Mouse (Mus musculus) embryonic facial prominence, embryonic 13.5 days (tissue): ENCODE measurements around the gene Larp7. TPM values are rescaled to one million over a fixed set of nuclear protein-coding genes. Genes with fewer than 3 reads are reported as not detected.

ENCODE experiments used
- ATAC-seq: fragments of 200-750 bp; cut with Nextera tagmentation; 2 replicates; pipeline ENCODE4 v1.8.0; 2017; ENCODE audit warnings: low read depth; ENCODE audit not compliant: insufficient number of reproducible peaks, insufficient read depth, low FRiP score, low TSS enrichment
- H3K27ac ChIP-seq: fragments of 300-500 bp; sonication (generic); 2 replicates; pipeline ENCODE4 v1.5.1; 2015; ENCODE audit warnings: moderate library complexity, mild to moderate bottlenecking, inconsistent platforms
- H3K27me3 ChIP-seq: fragments of 300-500 bp; sonication (generic); 2 replicates; pipeline ENCODE4 v1.6.1; 2015; ENCODE audit warnings: mild to moderate bottlenecking, inconsistent platforms
- H3K36me3 ChIP-seq: fragments of 300-500 bp; sonication (generic); 2 replicates; pipeline ENCODE4 v1.6.1; 2015; ENCODE audit warnings: mild to moderate bottlenecking, inconsistent platforms
- H3K4me1 ChIP-seq: fragments of 300-500 bp; sonication (generic); 2 replicates; pipeline ENCODE4 v1.6.1; 2015; ENCODE audit warnings: inconsistent platforms
- H3K4me2 ChIP-seq: fragments of 300-500 bp; sonication (generic); 2 replicates; pipeline ENCODE4 v1.6.1; 2015; ENCODE audit warnings: moderate library complexity, mild to moderate bottlenecking, inconsistent platforms
- H3K4me3 ChIP-seq: fragments of 300-500 bp; sonication (generic); 2 replicates; pipeline ENCODE4 v1.5.1; 2015; ENCODE audit warnings: mild to moderate bottlenecking, inconsistent platforms
- H3K9ac ChIP-seq: fragments of 300-500 bp; sonication (generic); 2 replicates; pipeline ENCODE4 v1.6.1; 2015; ENCODE audit warnings: mild to moderate bottlenecking, inconsistent platforms
- H3K9me3 ChIP-seq: fragments of 300-500 bp; sonication (generic); 2 replicates; pipeline ENCODE4 v1.6.1; 2016; ENCODE audit warnings: inconsistent platforms
- WGBS: fragments of 180-500 bp; shearing (Covaris S2); methylation state at CpG from one replicate; pipeline ENCODE4 v1.1.7; 2015; ENCODE audit warnings: mixed read lengths; 5-methylcytosine and 5-hydroxymethylcytosine counted together
- polyA plus RNA-seq: library from polyadenylated mRNA; unstranded; fragments of >200 nt; fragmentation: Nextera tagmentation; extraction: Ambion mirVana; gene quantifications from 2 replicates; pipeline ENCODE4 v1.2.1, GENCODE M21; 2015

Gene Larp7
- polyA plus RNA-seq, 1 experiment from 2014 or later: 69.1 TPM

- H3K9me3 ChIP-seq: no peaks in the 10 kb centered on the region
- H3K4me1 ChIP-seq: no peaks in the 10 kb centered on the region
- H3K36me3 ChIP-seq: peaks cover 46% of the 10 kb centered on the region
- H3K4me3 ChIP-seq: no peak overlapping the region
- 64% methylated on average over 6 of the region's 6 CpGs for WGBS
- no peak overlapping the region for H3K4me2 ChIP-seq
- no peak overlapping the region for H3K27ac ChIP-seq
- ATAC-seq: no peak
- no peak overlapping the region for H3K9ac ChIP-seq
- no peaks in the 10 kb centered on the region for H3K27me3 ChIP-seq
Observed at GRCm38 (mm10) chr3:127539193-127539592, 14.0 kb downstream of the Larp7 start.

GRCm38 (mm10) chr3:127530293-127530692 lies 22.9 kb downstream of the Larp7 start:
- ATAC-seq: no peak
- no peaks in the 10 kb centered on the region for H3K9me3 ChIP-seq
- H3K9ac ChIP-seq: no peak overlapping the region
- no peaks in the 10 kb centered on the region for H3K4me1 ChIP-seq
- no peaks in the 10 kb centered on the region for H3K36me3 ChIP-seq
- H3K27me3 ChIP-seq: no peaks in the 10 kb centered on the region
- H3K4me2 ChIP-seq: no peak overlapping the region
- no peak overlapping the region for H3K4me3 ChIP-seq
- whole genome bisulfite sequencing: 14% methylated on average over 4 of the region's 4 CpGs
- no peak overlapping the region for H3K27ac ChIP-seq

GRCm38 (mm10) chr3:127529824-127530223 lies 23.3 kb downstream of the Larp7 start:
- H3K27me3 ChIP-seq: no peaks in the 10 kb centered on the region
- H3K4me1 ChIP-seq: no peaks in the 10 kb centered on the region
- H3K9ac ChIP-seq: no peak overlapping the region
- no peak for ATAC-seq
- no peak overlapping the region for H3K4me3 ChIP-seq
- 76% methylated on average over 4 of the region's 4 CpGs for WGBS
- no peak overlapping the region for H3K27ac ChIP-seq
- H3K9me3 ChIP-seq: no peaks in the 10 kb centered on the region
- H3K36me3 ChIP-seq: no peaks in the 10 kb centered on the region
- H3K4me2 ChIP-seq: no peak overlapping the region

- ATAC-seq: no peak
- Histone ChIP-seq H3K4me2 (no peak overlapping the region), H3K27me3 (no peaks in the 10 kb centered on the region), H3K4me1 (no peaks in the 10 kb centered on the region), H3K9ac (no peak overlapping the region), H3K27ac (no peak overlapping the region), H3K36me3 (no peaks in the 10 kb centered on the region), H3K9me3 (no peaks in the 10 kb centered on the region), H3K4me3 (no peak overlapping the region)
- 86% methylated on average over 3 of the region's 3 CpGs for WGBS
Observed at GRCm38 (mm10) chr3:127529210-127529609, 23.9 kb downstream of the Larp7 start.

- Histone ChIP-seq H3K9me3 (no peaks in the 10 kb centered on the region), H3K27me3 (no peaks in the 10 kb centered on the region), H3K27ac (no peak overlapping the region), H3K36me3 (no peaks in the 10 kb centered on the region), H3K4me3 (no peak overlapping the region), H3K4me1 (no peaks in the 10 kb centered on the region), H3K9ac (no peak overlapping the region), H3K4me2 (no peak overlapping the region)
- WGBS: 70% methylated on average over 5 of the region's 5 CpGs
- no peak for ATAC-seq
Observed at GRCm38 (mm10) chr3:127527465-127528034, 25.6 kb downstream of the Larp7 start.

GRCm38 (mm10) chr3:127525188-127525819 lies 27.8 kb downstream of the Larp7 start:
- H3K9ac ChIP-seq: no peak overlapping the region
- no peak overlapping the region for H3K27ac ChIP-seq
- no peak overlapping the region for H3K4me3 ChIP-seq
- H3K36me3 ChIP-seq: no peaks in the 10 kb centered on the region
- no peaks in the 10 kb centered on the region for H3K27me3 ChIP-seq
- WGBS: 73% methylated on average over 8 of the region's 8 CpGs
- no peaks in the 10 kb centered on the region for H3K4me1 ChIP-seq
- H3K9me3 ChIP-seq: no peaks in the 10 kb centered on the region
- no peak for ATAC-seq
- no peak overlapping the region for H3K4me2 ChIP-seq

- H3K4me2 ChIP-seq: no peak overlapping the region
- no peaks in the 10 kb centered on the region for H3K36me3 ChIP-seq
- no peaks in the 10 kb centered on the region for H3K4me1 ChIP-seq
- H3K27ac ChIP-seq: no peak overlapping the region
- H3K4me3 ChIP-seq: no peak overlapping the region
- H3K27me3 ChIP-seq: no peaks in the 10 kb centered on the region
- no peak overlapping the region for H3K9ac ChIP-seq
- no peak for ATAC-seq
- H3K9me3 ChIP-seq: no peaks in the 10 kb centered on the region
- 77% methylated on average over 10 of the region's 10 CpGs for WGBS
Observed at GRCm38 (mm10) chr3:127521156-127521555, 32.0 kb downstream of the Larp7 start.

- H3K27me3 ChIP-seq: no peaks in the 10 kb centered on the region
Observed at GRCm38 (mm10) chr3:127520300-127520699, 32.8 kb downstream of the Larp7 start.

GRCm38 (mm10) chr3:127515251-127515650 lies 37.9 kb downstream of the Larp7 start:
- H3K9ac ChIP-seq: no peak overlapping the region
- ATAC-seq: no peak
- 76% methylated on average over 1 of the region's 1 CpGs for WGBS

More at GRCm38 (mm10) chr3:127520300-127520699, 32.8 kb downstream of the Larp7 start:
- ATAC-seq: no peak
- Histone ChIP-seq H3K9me3 (no peaks in the 10 kb centered on the region), H3K9ac (no peak overlapping the region), H3K27ac (no peak overlapping the region), H3K4me1 (no peaks in the 10 kb centered on the region), H3K4me3 (no peak overlapping the region), H3K4me2 (no peak overlapping the region), H3K36me3 (no peaks in the 10 kb centered on the region)
- 79% methylated on average over 6 of the region's 6 CpGs for WGBS

GRCm38 (mm10) chr3:127513699-127514098 lies 39.5 kb downstream of the Larp7 start:
- no peaks in the 10 kb centered on the region for H3K4me1 ChIP-seq
- H3K4me2 ChIP-seq: no peak overlapping the region
- no peak overlapping the region for H3K4me3 ChIP-seq
- WGBS: 77% methylated on average over 2 of the region's 2 CpGs
- no peaks in the 10 kb centered on the region for H3K9me3 ChIP-seq
- no peaks in the 10 kb centered on the region for H3K27me3 ChIP-seq
- H3K27ac ChIP-seq: no peak overlapping the region
- no peak for ATAC-seq
- H3K9ac ChIP-seq: no peak overlapping the region
- H3K36me3 ChIP-seq: no peaks in the 10 kb centered on the region

More at GRCm38 (mm10) chr3:127515251-127515650, 37.9 kb downstream of the Larp7 start:
- Histone ChIP-seq H3K4me1 (no peaks in the 10 kb centered on the region), H3K36me3 (no peaks in the 10 kb centered on the region), H3K4me2 (no peak overlapping the region), H3K27me3 (no peaks in the 10 kb centered on the region), H3K4me3 (no peak overlapping the region), H3K27ac (no peak overlapping the region), H3K9me3 (no peaks in the 10 kb centered on the region)

GRCm38 (mm10) chr3:127512794-127513335 lies 40.3 kb downstream of the Larp7 start:
- Histone ChIP-seq H3K4me3 (no peak overlapping the region), H3K9me3 (no peaks in the 10 kb centered on the region), H3K36me3 (no peaks in the 10 kb centered on the region), H3K9ac (no peak overlapping the region), H3K27me3 (no peaks in the 10 kb centered on the region), H3K4me1 (no peaks in the 10 kb centered on the region), H3K27ac (no peak overlapping the region), H3K4me2 (no peak overlapping the region)
- 71% methylated on average over 15 of the region's 15 CpGs for WGBS
- no peak for ATAC-seq
